Mouse (Mus musculus): Measurements from ENCODE around the gene Atpif1. TPM values are rescaled to one million over a fixed set of nuclear protein-coding genes. Genes with fewer than 3 reads are reported as not detected.

The Atpif1 gene
- polyA plus RNA-seq, 1 experiment = 477 TPM

- H3K4me2 ChIP-seq (ENCODE audit: low read depth) = no peak overlapping the region
- no peaks in the 10 kb centered on the region for H3K27me3 ChIP-seq (ENCODE audit: control insufficient read depth, insufficient read depth, insufficient read length)
- no peak overlapping the region for H3K4me3 ChIP-seq
- no peak for TF ChIP-seq MYOD1 (IDR thresholded peaks at IDR 0.05; ENCODE audit: control insufficient read depth in 1 of 3, insufficient read length in 2 of 3, low read depth in 2 of 3)
- no peak for TF ChIP-seq POLR2AphosphoS2 (IDR thresholded peaks at IDR 0.05; ENCODE audit: insufficient read length, low read depth)
- no peak for TF ChIP-seq USF1 (IDR thresholded peaks at IDR 0.05; ENCODE audit: low read depth)
- TF ChIP-seq TCF12 (IDR thresholded peaks at IDR 0.05; ENCODE audit: insufficient read depth, poor library complexity, severe bottlenecking) = no peak
- no peak for TF ChIP-seq REST (IDR thresholded peaks at IDR 0.05; ENCODE audit: insufficient read depth, insufficient read length)
- no peak for TF ChIP-seq MAX (IDR thresholded peaks at IDR 0.05; ENCODE audit: low read depth)
- TF ChIP-seq MYOG (IDR thresholded peaks at IDR 0.05; ENCODE audit: control insufficient read depth in 1 of 3, insufficient read depth in 1 of 3, insufficient read length in 2 of 3, low read depth in 2 of 3) = no peak
- no peak for TF ChIP-seq SRF (IDR thresholded peaks at IDR 0.05; ENCODE audit: control insufficient read depth, insufficient read length, low read depth)
- no peak for TF ChIP-seq TCF3 (IDR thresholded peaks at IDR 0.05; ENCODE audit: insufficient read length, low read depth)
- TF ChIP-seq POLR2A (IDR thresholded peaks at IDR 0.05; ENCODE audit: insufficient read length, low read depth) = no peak
- TF ChIP-seq CEBPB (IDR thresholded peaks at IDR 0.05; ENCODE audit: insufficient read depth, poor library complexity, severe bottlenecking) = no peak
- TF ChIP-seq E2F4 (IDR thresholded peaks at IDR 0.05; ENCODE audit: insufficient read depth) = no peak
- no peaks in the 10 kb centered on the region for H3K79me2 ChIP-seq (ENCODE audit: control insufficient read depth, insufficient read depth)
- H3ac ChIP-seq (ENCODE audit: control insufficient read depth, insufficient read length) = no peak overlapping the region
- H3K36me3 ChIP-seq (ENCODE audit: control insufficient read depth, insufficient read depth) = peaks cover 15% of the 10 kb centered on the region
Measured at GRCm38 (mm10) chr4:132554653-132555052, 21.2 kb upstream of the Atpif1 start.

DNA sequence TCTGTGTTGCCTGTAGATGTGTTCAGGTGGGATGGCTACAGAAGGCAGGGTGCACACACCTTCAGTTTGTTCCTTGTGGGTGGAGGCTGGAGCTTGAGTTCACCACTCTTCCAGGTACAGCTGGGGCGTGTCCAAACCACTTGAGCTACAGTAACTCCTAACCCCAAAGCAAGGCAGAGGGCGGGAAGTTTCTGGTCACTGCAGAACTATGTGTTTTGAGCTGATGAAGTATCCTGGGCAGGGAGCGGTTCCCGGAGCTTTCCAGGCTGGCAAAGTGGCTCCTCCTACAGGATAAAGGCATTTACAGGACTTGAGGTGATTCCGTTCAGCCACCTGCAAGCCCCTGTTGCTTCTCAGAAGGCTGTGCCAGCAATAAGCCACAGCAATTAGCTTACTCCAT is 20.8 kb upstream of the Atpif1 start:
- H3K36me3 ChIP-seq (ENCODE audit: control insufficient read depth, insufficient read depth) = peaks cover 19% of the 10 kb centered on the region
- H3K4me2 ChIP-seq (ENCODE audit: low read depth) = no peak overlapping the region
- peaks cover 3% of the 10 kb centered on the region for H3K79me2 ChIP-seq (ENCODE audit: control insufficient read depth, insufficient read depth)
- H3K4me3 ChIP-seq = no peak overlapping the region
- no peak for TF ChIP-seq USF1 (IDR thresholded peaks at IDR 0.05; ENCODE audit: low read depth)
- TF ChIP-seq REST (IDR thresholded peaks at IDR 0.05; ENCODE audit: insufficient read depth, insufficient read length) = no peak
- TF ChIP-seq POLR2A (IDR thresholded peaks at IDR 0.05; ENCODE audit: insufficient read length, low read depth) = no peak
- no peak for TF ChIP-seq MYOD1 (IDR thresholded peaks at IDR 0.05; ENCODE audit: control insufficient read depth in 1 of 3, insufficient read length in 2 of 3, low read depth in 2 of 3)
- TF ChIP-seq MYOG (IDR thresholded peaks at IDR 0.05; ENCODE audit: control insufficient read depth in 1 of 3, insufficient read depth in 1 of 3, insufficient read length in 2 of 3, low read depth in 2 of 3) = no peak
- no peak for TF ChIP-seq TCF3 (IDR thresholded peaks at IDR 0.05; ENCODE audit: insufficient read length, low read depth)
- TF ChIP-seq POLR2AphosphoS2 (IDR thresholded peaks at IDR 0.05; ENCODE audit: insufficient read length, low read depth) = no peak
- TF ChIP-seq TCF12 (IDR thresholded peaks at IDR 0.05; ENCODE audit: insufficient read depth, poor library complexity, severe bottlenecking) = no peak
- no peaks in the 10 kb centered on the region for H3K27me3 ChIP-seq (ENCODE audit: control insufficient read depth, insufficient read depth, insufficient read length)
- H3ac ChIP-seq (ENCODE audit: control insufficient read depth, insufficient read length) = no peak overlapping the region

DNA sequence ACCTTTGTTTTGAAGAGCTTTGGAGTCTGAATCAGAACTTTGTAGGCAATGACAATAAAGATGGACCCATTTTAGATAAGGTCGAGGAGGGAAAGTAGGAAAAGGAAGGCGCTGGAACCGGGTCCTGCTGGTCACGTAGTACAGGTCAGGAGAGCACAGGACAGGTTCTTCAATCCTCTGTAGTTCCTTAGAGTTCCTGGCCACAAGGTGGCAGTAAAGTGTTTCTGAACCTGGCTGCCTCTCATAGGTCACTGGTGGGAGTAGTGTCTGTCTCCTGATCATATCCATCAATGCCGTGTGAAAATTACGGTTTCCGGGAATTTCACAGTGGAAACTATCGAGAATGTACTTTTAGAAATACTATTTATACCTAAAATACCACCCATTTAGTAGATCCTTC is 12.4 kb upstream of the Atpif1 start:
- peaks cover 8% of the 10 kb centered on the region for H3K79me2 ChIP-seq (ENCODE audit: control insufficient read depth, insufficient read depth)
- H3K27me3 ChIP-seq (ENCODE audit: control insufficient read depth, insufficient read depth, insufficient read length) = no peaks in the 10 kb centered on the region
- no peak overlapping the region for H3K4me2 ChIP-seq (ENCODE audit: low read depth)
- H3ac ChIP-seq (ENCODE audit: control insufficient read depth, insufficient read length) = no peak overlapping the region
- no peak overlapping the region for H3K4me3 ChIP-seq
- TF ChIP-seq POLR2AphosphoS2 (IDR thresholded peaks at IDR 0.05; ENCODE audit: insufficient read length, low read depth) (no peak), MYOG (IDR thresholded peaks at IDR 0.05; ENCODE audit: control insufficient read depth in 1 of 3, insufficient read depth in 1 of 3, insufficient read length in 2 of 3, low read depth in 2 of 3) (no peak), E2F4 (IDR thresholded peaks at IDR 0.05; ENCODE audit: insufficient read depth) (no peak), TCF12 (IDR thresholded peaks at IDR 0.05; ENCODE audit: insufficient read depth, poor library complexity, severe bottlenecking) (no peak), MYOD1 (IDR thresholded peaks at IDR 0.05; ENCODE audit: control insufficient read depth in 1 of 3, insufficient read length in 2 of 3, low read depth in 2 of 3) (no peak), CEBPB (IDR thresholded peaks at IDR 0.05; ENCODE audit: insufficient read depth, poor library complexity, severe bottlenecking) (no peak), SRF (IDR thresholded peaks at IDR 0.05; ENCODE audit: control insufficient read depth, insufficient read length, low read depth) (no peak)
- peaks cover 77% of the 10 kb centered on the region for H3K36me3 ChIP-seq (ENCODE audit: control insufficient read depth, insufficient read depth)

DNA sequence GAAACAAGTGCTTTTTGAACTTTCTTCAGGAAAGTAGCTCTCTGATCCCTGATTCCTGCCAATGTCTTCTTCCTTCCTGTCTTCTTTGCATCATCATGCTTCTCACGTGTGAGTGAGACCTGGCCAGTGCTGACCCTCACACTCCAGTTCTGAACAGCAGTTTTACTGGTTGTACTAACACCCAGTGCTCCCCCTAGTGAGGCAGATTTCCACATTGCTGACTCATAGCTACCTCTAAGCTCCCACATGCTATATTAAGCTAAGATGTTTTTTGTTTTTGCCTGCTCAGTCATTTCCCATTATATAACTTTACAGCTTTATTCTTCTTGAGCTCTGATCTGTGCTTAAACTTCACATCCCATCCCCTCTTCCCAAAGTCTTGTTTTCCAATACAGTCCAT is 9.3 kb upstream of the Atpif1 start:
- Histone ChIP-seq H3K4me2 (ENCODE audit: low read depth) (no peak overlapping the region), H3ac (ENCODE audit: control insufficient read depth, insufficient read length) (no peak overlapping the region), H3K27me3 (ENCODE audit: control insufficient read depth, insufficient read depth, insufficient read length) (no peaks in the 10 kb centered on the region), H3K4me3 (no peak overlapping the region), H3K36me3 (ENCODE audit: control insufficient read depth, insufficient read depth) (peaks cover 58% of the 10 kb centered on the region), H3K79me2 (ENCODE audit: control insufficient read depth, insufficient read depth) (peaks cover 31% of the 10 kb centered on the region)
- TF ChIP-seq REST (IDR thresholded peaks at IDR 0.05; ENCODE audit: insufficient read depth, insufficient read length) (no peak), E2F4 (IDR thresholded peaks at IDR 0.05; ENCODE audit: insufficient read depth) (no peak), POLR2AphosphoS2 (IDR thresholded peaks at IDR 0.05; ENCODE audit: insufficient read length, low read depth) (no peak), MYOG (IDR thresholded peaks at IDR 0.05; ENCODE audit: control insufficient read depth in 1 of 3, insufficient read depth in 1 of 3, insufficient read length in 2 of 3, low read depth in 2 of 3) (no peak), TCF12 (IDR thresholded peaks at IDR 0.05; ENCODE audit: insufficient read depth, poor library complexity, severe bottlenecking) (no peak), SRF (IDR thresholded peaks at IDR 0.05; ENCODE audit: control insufficient read depth, insufficient read length, low read depth) (no peak)

- no peak overlapping the region for H3K4me3 ChIP-seq
- H3K27me3 ChIP-seq (ENCODE audit: control insufficient read depth, insufficient read depth, insufficient read length) = no peaks in the 10 kb centered on the region
- peaks cover 44% of the 10 kb centered on the region for H3K79me2 ChIP-seq (ENCODE audit: control insufficient read depth, insufficient read depth)
- no peak for TF ChIP-seq USF1 (IDR thresholded peaks at IDR 0.05; ENCODE audit: low read depth)
- no peak for TF ChIP-seq TCF12 (IDR thresholded peaks at IDR 0.05; ENCODE audit: insufficient read depth, poor library complexity, severe bottlenecking)
- no peak for TF ChIP-seq TCF3 (IDR thresholded peaks at IDR 0.05; ENCODE audit: insufficient read length, low read depth)
- TF ChIP-seq MAX (IDR thresholded peaks at IDR 0.05; ENCODE audit: low read depth) = no peak
- TF ChIP-seq POLR2A (IDR thresholded peaks at IDR 0.05; ENCODE audit: insufficient read length, low read depth) = no peak
- no peak for TF ChIP-seq MYOG (IDR thresholded peaks at IDR 0.05; ENCODE audit: control insufficient read depth in 1 of 3, insufficient read depth in 1 of 3, insufficient read length in 2 of 3, low read depth in 2 of 3)
- no peak for TF ChIP-seq MYOD1 (IDR thresholded peaks at IDR 0.05; ENCODE audit: control insufficient read depth in 1 of 3, insufficient read length in 2 of 3, low read depth in 2 of 3)
- TF ChIP-seq E2F4 (IDR thresholded peaks at IDR 0.05; ENCODE audit: insufficient read depth) = no peak
- no peak for TF ChIP-seq POLR2AphosphoS2 (IDR thresholded peaks at IDR 0.05; ENCODE audit: insufficient read length, low read depth)
- TF ChIP-seq SRF (IDR thresholded peaks at IDR 0.05; ENCODE audit: control insufficient read depth, insufficient read length, low read depth) = no peak
- no peak for TF ChIP-seq REST (IDR thresholded peaks at IDR 0.05; ENCODE audit: insufficient read depth, insufficient read length)
- TF ChIP-seq CEBPB (IDR thresholded peaks at IDR 0.05; ENCODE audit: insufficient read depth, poor library complexity, severe bottlenecking) = no peak
- peaks cover 51% of the 10 kb centered on the region for H3K36me3 ChIP-seq (ENCODE audit: control insufficient read depth, insufficient read depth)
- no peak overlapping the region for H3K4me2 ChIP-seq (ENCODE audit: low read depth)
- H3ac ChIP-seq (ENCODE audit: control insufficient read depth, insufficient read length) = no peak overlapping the region
Measured at GRCm38 (mm10) chr4:132541413-132541812, 8.0 kb upstream of the Atpif1 start.

Data from myocyte (in vitro differentiated cells).